Mouse (Mus musculus) lung, embryonic 15.5 days (tissue): ENCODE data around the gene Gm49393. TPM values are rescaled to one million over a fixed set of nuclear protein-coding genes. Genes with fewer than 3 reads are reported as not detected.

Experiments
- ATAC-seq: fragments of 200-750 bp; cut with Nextera tagmentation; 2 replicates; pipeline ENCODE4 v1.8.0; 2017; ENCODE audit warnings: moderate number of reproducible peaks, borderline replicate concordance; ENCODE audit not compliant: low FRiP score, low TSS enrichment; ENCODE audit errors: extremely low read depth
- H3K27ac ChIP-seq: fragments of 300-500 bp; sonication (generic); 2 replicates; pipeline ENCODE4 v1.5.1; 2015; ENCODE audit warnings: moderate library complexity, mild to moderate bottlenecking, inconsistent platforms
- H3K27me3 ChIP-seq: fragments of 300-500 bp; sonication (generic); 2 replicates; pipeline ENCODE4 v1.6.1; 2015; ENCODE audit warnings: inconsistent platforms
- H3K36me3 ChIP-seq: fragments of 300-500 bp; sonication (generic); 2 replicates; pipeline ENCODE4 v1.6.1; 2015; ENCODE audit warnings: inconsistent platforms
- H3K4me1 ChIP-seq: fragments of 300-500 bp; sonication (generic); 2 replicates; pipeline ENCODE4 v1.6.1; 2015; ENCODE audit warnings: inconsistent platforms
- H3K4me2 ChIP-seq: fragments of 300-500 bp; sonication (generic); 2 replicates; pipeline ENCODE4 v1.6.1; 2015; ENCODE audit warnings: inconsistent platforms, mild to moderate bottlenecking, moderate library complexity
- H3K4me3 ChIP-seq: fragments of 300-500 bp; sonication (generic); 2 replicates; pipeline ENCODE4 v1.5.1; 2015; ENCODE audit warnings: mild to moderate bottlenecking, inconsistent platforms
- H3K9ac ChIP-seq: fragments of 300-500 bp; sonication (generic); 2 replicates; pipeline ENCODE4 v1.6.1; 2015; ENCODE audit warnings: inconsistent platforms
- H3K9me3 ChIP-seq: fragments of 300-500 bp; sonication (generic); 2 replicates; pipeline ENCODE4 v1.6.1; 2016; ENCODE audit warnings: inconsistent platforms
- WGBS: fragments of 180-500 bp; shearing (Covaris S2); methylation state at CpG from one replicate; pipeline ENCODE4 v1.1.7; 2015; 5-methylcytosine and 5-hydroxymethylcytosine counted together
- polyA plus RNA-seq: library from polyadenylated mRNA; unstranded; fragments of >200 nt; fragmentation: Nextera tagmentation; extraction: Ambion mirVana; gene quantifications from 2 replicates; pipeline ENCODE4 v1.2.1, GENCODE M21; 2015

Gene Gm49393
- polyA plus RNA-seq, 1 experiment from 2014 or later: not detected

DNA sequence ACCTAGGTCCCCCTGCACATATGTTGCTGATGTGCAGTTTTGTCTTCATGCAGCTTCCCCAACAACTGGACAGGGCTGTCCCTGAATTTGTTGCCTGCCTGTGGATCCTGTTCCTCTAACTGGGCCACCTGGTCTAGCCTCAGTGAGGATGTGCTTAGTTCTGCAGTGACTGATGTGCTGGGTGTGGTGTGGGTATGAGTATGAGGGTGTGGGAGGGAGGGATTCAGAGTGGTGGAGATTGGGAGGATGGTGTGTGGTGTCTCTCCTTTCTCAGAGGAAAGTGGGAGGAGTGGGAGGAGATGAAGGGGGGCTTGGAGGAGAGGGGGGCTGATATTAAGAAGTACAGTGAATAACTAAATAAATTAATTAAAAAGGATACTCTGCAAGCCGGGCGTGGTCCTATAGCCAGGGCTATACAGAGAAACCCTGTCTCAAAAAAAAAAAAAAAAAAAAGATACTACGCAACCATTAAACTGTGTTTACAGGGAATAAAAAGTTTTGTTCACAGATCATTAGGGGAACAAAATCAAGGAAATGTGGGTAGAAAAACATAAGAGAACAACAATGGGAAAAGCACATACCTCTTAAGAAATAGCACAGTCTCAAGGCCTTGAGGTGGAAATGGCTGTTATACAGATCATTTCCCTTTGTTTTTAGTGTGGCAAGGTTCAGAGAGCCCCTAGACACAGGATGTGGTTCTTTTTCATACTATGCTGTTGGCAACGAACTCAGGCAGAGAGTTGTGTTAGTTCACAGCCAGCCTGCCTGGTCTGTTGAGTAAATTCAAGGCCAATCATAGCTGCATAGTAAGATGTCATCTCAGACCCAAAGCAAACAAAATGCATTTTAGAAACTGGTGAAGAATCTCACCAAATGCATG is 86.9 kb downstream of the Gm49393 start:
- Histone ChIP-seq H3K36me3 (no peaks in the 10 kb centered on the region), H3K27me3 (no peaks in the 10 kb centered on the region), H3K4me1 (no peaks in the 10 kb centered on the region), H3K4me3 (no peak overlapping the region), H3K9ac (no peak overlapping the region), H3K4me2 (no peak overlapping the region), H3K27ac (peak overlapping the region; percentile 67; the same call in 1 of the 2 replicates), H3K9me3 (no peaks in the 10 kb centered on the region)
- peak; percentile 77 for ATAC-seq
- WGBS: 64% methylated on average over 4 of the region's 4 CpGs

DNA sequence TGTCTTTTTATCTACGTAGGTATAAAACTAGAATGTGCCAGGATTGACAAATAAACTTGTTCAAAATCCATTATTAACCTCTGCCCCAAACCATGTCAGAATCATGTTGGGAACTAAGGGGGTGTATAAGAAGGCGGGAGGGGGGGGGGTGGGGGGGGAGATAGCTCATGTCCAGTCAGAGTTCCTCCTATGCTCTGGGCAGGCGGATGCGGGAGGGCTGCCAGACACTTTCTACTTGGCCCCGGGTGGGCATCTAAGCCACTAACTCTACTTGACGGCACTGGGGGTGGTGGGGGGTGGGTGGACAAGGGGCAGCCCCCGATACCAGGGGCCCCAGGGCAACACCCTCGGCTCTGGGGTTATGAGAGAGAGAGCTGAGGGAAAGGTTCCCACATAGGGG is 92.2 kb downstream of the Gm49393 start:
- Histone ChIP-seq H3K36me3 (no peaks in the 10 kb centered on the region), H3K4me3 (no peak overlapping the region), H3K9me3 (no peaks in the 10 kb centered on the region), H3K27ac (no peak overlapping the region), H3K27me3 (no peaks in the 10 kb centered on the region), H3K9ac (no peak overlapping the region), H3K4me1 (no peaks in the 10 kb centered on the region), H3K4me2 (no peak overlapping the region)
- WGBS: 75% methylated on average over 8 of the region's 8 CpGs
- no peak for ATAC-seq

DNA sequence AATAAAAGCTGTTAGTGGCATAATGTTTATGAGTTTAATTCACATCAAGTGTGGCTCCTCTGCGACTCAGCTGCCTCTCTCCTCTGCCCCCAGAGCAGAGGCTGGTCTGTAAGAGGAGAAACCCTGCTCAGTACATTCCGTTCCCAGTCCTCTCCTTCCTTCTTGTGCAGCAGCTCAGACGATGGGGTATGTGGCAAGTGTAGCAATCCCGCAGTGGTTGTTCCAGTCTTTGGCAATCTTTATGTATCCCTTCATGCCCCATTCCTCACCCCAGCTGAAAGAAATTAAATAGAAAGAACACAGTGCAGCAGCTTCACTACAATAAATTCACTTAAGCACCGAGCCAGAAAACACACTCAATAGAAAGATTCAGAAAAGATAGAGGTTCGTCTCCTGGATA is 92.7 kb downstream of the Gm49393 start:
- H3K36me3 ChIP-seq: no peaks in the 10 kb centered on the region
- no peaks in the 10 kb centered on the region for H3K9me3 ChIP-seq
- H3K9ac ChIP-seq: no peak overlapping the region
- no peak overlapping the region for H3K4me2 ChIP-seq
- H3K27me3 ChIP-seq: no peaks in the 10 kb centered on the region
- ATAC-seq: no peak
- no peak overlapping the region for H3K27ac ChIP-seq
- no peak overlapping the region for H3K4me3 ChIP-seq
- H3K4me1 ChIP-seq: no peaks in the 10 kb centered on the region
- WGBS: 71% methylated on average over 6 of the region's 6 CpGs

DNA sequence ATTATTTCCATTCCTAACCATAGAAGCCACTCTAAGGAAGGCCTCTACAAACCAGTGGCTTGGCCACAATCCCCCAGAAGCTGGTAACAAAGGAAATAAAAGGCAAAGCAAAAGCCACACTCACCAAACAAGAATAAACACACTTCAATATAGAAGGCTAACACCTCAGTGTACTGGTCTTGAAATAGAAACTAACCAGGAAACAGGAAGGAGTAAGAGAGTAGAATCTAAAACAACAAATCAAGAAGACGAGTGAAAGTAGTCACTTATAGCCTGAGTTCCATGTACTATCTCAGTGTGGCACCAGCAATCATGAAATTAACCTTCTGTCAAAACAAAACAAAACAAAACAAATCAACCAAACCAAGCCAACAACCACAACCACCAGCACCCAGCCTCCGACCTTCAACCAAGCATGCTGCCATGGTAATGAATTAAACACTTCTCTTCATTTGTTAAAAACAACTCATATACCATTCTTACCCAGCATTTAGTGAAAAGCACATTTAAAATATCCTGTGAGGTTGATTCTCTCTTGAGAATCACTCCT is 96.0 kb downstream of the Gm49393 start:
- H3K27me3 ChIP-seq: no peaks in the 10 kb centered on the region
- H3K4me3 ChIP-seq: no peak overlapping the region
- ATAC-seq: no peak
- H3K9ac ChIP-seq: no peak overlapping the region
- WGBS: 60% methylated on average over 2 of the region's 2 CpGs
- H3K4me2 ChIP-seq: no peak overlapping the region
- H3K27ac ChIP-seq: no peak overlapping the region
- H3K4me1 ChIP-seq: no peaks in the 10 kb centered on the region
- H3K9me3 ChIP-seq: no peaks in the 10 kb centered on the region
- no peaks in the 10 kb centered on the region for H3K36me3 ChIP-seq

DNA sequence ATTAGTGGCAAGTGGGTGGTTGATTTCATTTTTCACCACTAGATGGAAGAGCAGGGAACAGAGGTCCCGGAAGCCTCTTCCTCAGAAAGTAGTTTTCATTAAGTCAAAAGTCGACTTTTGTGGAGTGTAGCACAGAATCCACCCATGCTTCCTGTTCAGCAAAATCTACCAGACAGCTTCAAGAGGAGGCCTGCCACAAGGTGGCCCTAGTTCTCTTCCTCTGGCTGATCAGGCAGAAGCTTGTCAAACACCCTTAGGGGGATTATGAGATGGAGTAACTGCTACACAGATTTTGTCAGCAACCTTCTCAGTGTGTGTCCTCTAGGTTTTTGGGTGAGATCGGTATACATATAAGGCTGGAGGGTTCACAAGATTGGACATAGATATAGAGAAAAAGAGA is 109.3 kb downstream of the Gm49393 start:
- ATAC-seq: no peak
- H3K27me3 ChIP-seq: no peaks in the 10 kb centered on the region
- WGBS: 54% methylated on average over 3 of the region's 3 CpGs
- H3K27ac ChIP-seq: no peak overlapping the region
- no peak overlapping the region for H3K9ac ChIP-seq
- no peak overlapping the region for H3K4me2 ChIP-seq
- no peak overlapping the region for H3K4me3 ChIP-seq
- H3K9me3 ChIP-seq: no peaks in the 10 kb centered on the region
- no peaks in the 10 kb centered on the region for H3K36me3 ChIP-seq
- no peaks in the 10 kb centered on the region for H3K4me1 ChIP-seq

DNA sequence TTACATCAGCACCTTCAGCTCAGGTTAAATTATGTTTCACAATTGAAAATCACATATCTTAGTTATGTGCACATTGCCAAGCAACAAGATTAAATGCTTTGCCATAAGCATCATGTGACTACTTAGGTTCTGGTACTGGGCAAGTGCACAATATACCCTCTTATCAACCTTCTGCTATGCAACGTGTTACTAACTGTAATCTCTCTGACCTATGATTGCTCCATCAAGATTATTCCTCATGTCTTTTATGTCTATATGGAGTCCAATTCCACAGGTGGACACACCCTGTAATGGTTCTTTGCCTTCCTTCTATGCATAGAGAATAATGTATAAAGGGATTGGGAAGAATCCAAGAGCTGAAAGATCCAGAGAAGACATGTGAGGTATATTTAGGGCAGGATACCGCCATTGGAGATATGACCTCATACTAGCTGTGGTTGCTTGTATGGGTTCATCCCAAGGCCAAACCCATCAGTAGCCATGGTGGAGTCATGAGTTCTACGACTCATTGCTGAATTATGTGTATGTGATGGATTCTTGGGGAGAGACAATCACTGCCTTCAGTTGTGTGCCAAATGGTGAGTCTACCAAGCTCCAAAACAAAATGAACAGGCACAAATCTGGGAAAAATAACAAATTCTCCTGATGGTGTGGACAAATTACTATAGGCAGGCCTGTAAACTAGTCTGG is 114.8 kb downstream of the Gm49393 start:
- ATAC-seq: no peak
- Histone ChIP-seq H3K4me2 (no peak overlapping the region), H3K4me1 (no peaks in the 10 kb centered on the region), H3K4me3 (no peak overlapping the region), H3K27ac (no peak overlapping the region), H3K36me3 (no peaks in the 10 kb centered on the region), H3K9ac (no peak overlapping the region), H3K27me3 (no peaks in the 10 kb centered on the region), H3K9me3 (no peaks in the 10 kb centered on the region)
- 48% methylated on average over 3 of the region's 3 CpGs for WGBS

DNA sequence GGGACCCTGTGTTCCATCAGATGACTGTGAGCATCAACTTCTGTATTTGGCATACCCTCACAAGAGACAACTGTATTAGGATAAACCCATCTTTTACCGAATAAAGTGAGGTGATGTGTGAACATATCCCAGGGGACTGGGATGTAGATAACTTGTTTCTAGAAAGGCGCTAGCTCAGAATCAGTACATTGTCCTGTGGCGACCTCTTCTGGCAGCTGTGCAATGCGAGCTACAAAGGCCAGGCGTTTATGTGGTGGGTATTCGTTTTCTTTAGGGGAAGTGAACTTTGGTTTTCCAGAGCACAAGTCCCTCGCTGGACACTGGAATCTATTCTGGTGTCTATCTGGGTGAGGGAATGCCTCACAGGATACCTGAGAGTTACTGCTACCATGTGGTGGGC is 115.9 kb downstream of the Gm49393 start:
- H3K36me3 ChIP-seq: no peaks in the 10 kb centered on the region
- 8% methylated on average over 7 of the region's 7 CpGs for WGBS
- H3K4me1 ChIP-seq: no peaks in the 10 kb centered on the region
- no peak overlapping the region for H3K27ac ChIP-seq
- H3K4me2 ChIP-seq: no peak overlapping the region
- no peak for ATAC-seq
- H3K9ac ChIP-seq: no peak overlapping the region
- H3K4me3 ChIP-seq: no peak overlapping the region
- no peaks in the 10 kb centered on the region for H3K9me3 ChIP-seq
- H3K27me3 ChIP-seq: no peaks in the 10 kb centered on the region

DNA sequence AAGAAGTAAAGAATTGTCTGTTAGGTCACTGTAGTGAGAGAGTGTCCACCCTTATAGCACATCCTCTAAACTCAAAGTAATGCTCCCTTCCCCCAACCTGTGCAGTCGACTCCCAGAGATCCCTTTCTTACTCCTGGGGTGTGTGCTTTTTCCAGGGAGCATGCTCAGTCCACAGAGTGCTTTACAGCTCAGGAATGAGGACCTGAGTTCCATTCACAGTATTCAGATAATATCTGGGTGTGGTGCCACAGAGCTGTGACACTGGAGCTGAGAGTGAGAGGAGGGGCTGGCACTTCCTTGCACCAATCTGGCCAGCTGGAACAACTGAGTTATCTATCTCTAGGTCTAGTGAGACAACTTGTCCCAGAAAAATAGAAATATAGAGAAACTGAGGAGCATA is 121.7 kb downstream of the Gm49393 start:
- WGBS: 50% methylated on average over 1 of the region's 1 CpGs
- no peaks in the 10 kb centered on the region for H3K9me3 ChIP-seq

DNA sequence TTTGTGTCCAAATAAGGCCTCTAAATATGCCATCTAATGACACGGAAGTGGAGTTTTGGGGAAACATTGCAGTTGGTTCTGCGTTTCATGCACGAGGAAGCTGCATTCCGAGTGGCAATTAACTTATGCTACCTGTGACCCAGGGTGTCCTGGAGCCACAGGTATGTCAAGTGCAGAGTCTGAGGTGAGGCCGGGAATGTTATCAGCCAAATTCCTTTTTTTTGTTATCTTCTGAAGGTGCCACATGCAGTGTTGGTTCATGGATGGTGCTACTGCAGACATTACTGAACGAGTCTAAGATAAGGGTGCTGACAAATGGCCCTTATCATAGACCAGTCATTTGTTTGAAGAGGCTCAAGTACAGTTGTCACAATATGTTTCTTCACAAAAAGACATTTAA is 122.6 kb downstream of the Gm49393 start:
- no peak for ATAC-seq
- no peak overlapping the region for H3K4me2 ChIP-seq
- WGBS: 51% methylated on average over 6 of the region's 6 CpGs
- no peak overlapping the region for H3K9ac ChIP-seq
- H3K27me3 ChIP-seq: no peaks in the 10 kb centered on the region
- H3K36me3 ChIP-seq: no peaks in the 10 kb centered on the region
- H3K4me3 ChIP-seq: no peak overlapping the region
- no peaks in the 10 kb centered on the region for H3K4me1 ChIP-seq
- H3K27ac ChIP-seq: no peak overlapping the region
- no peaks in the 10 kb centered on the region for H3K9me3 ChIP-seq

More for the DNA sequence above, 121.7 kb downstream of the Gm49393 start:
- Histone ChIP-seq H3K9ac (no peak overlapping the region), H3K4me1 (no peaks in the 10 kb centered on the region), H3K27ac (no peak overlapping the region), H3K4me3 (no peak overlapping the region), H3K27me3 (no peaks in the 10 kb centered on the region), H3K4me2 (no peak overlapping the region), H3K36me3 (no peaks in the 10 kb centered on the region)
- ATAC-seq: no peak

DNA sequence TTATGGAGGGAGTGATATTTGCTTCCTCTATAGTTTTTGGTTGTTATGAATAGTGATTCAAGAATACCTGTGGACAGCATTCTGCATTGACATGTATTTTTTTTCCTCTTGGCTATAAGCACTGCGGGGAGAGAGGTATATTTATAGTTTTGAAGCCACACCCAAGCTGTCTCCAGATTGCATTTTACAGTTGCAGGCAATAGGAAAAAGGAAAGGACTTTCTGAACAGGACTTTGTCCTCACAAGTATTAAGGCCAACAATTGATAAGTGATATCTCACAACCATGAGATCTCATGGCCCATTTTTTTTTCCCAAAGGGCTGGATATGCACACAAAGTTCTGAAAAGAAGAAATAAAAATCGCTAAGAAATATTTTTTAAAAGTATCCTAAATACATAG is 125.7 kb downstream of the Gm49393 start:
- 72% methylated on average over 2 of the region's 2 CpGs for WGBS
- ATAC-seq: no peak

More for the DNA sequence above, 125.7 kb downstream of the Gm49393 start:
- Histone ChIP-seq H3K27me3 (no peaks in the 10 kb centered on the region), H3K36me3 (no peaks in the 10 kb centered on the region), H3K4me2 (no peak overlapping the region), H3K9me3 (no peaks in the 10 kb centered on the region), H3K4me1 (no peaks in the 10 kb centered on the region), H3K27ac (no peak overlapping the region), H3K9ac (no peak overlapping the region), H3K4me3 (no peak overlapping the region)
